ENCODE assay signal across 8 mouse cellular contexts in genomic region chr3:152106225-152107148, GRCm38 (mm10). TPM values are rescaled to one million over a fixed set of nuclear protein-coding genes. Genes with fewer than 3 reads are reported as not detected.
A peak's percentile ranks its signal among the peaks of the same experiment; 100 is the strongest.
DNase-seq lines count a peak whose midpoint lies in the region; ATAC-seq and TF ChIP-seq lines count a peak whose summit lies in the region.

No protein-coding gene starts in this region.

- H3K4me1 ChIP-seq in MEL (ENCODE audit: control insufficient read depth in 1 of 2, insufficient read depth in 2 of 2, low read length in 2 of 2), result peaks cover 7 to 28% of the 10 kb centered on the region in 2 experiments
- H3K4me1 ChIP-seq in forebrain, embryonic 12.5 days, result peaks cover 17% of the 10 kb centered on the region
- peaks cover 29% of the 10 kb centered on the region for H3K4me1 ChIP-seq in midbrain, embryonic 13.5 days (replicated peaks)

- no peak overlapping the region for H3K9ac ChIP-seq in MEL (ENCODE audit: control insufficient read depth, low read depth, low read length, poor library complexity, severe bottlenecking)
- H3K9ac ChIP-seq in forebrain, embryonic 12.5 days, result peak overlapping the region; percentile 53
- H3K9ac ChIP-seq in midbrain, embryonic 13.5 days (replicated peaks), result peak overlapping the region; percentile 63

- H3K36me3 ChIP-seq in MEL (ENCODE audit: control insufficient read depth in 1 of 2, insufficient read depth in 2 of 2, low read length in 2 of 2), result peaks cover 0 to 9% of the 10 kb centered on the region in 2 experiments; a peak in 2 of 4 replicates
- H3K36me3 ChIP-seq in forebrain, embryonic 12.5 days (replicated peaks), result no peaks in the 10 kb centered on the region
- H3K36me3 ChIP-seq in midbrain, embryonic 13.5 days, result no peaks in the 10 kb centered on the region

- TF ChIP-seq POLR2A in MEL (IDR thresholded peaks at IDR 0.05; ENCODE audit: control insufficient read depth in 1 of 2, insufficient read depth in 1 of 2, low read depth in 1 of 2, low read length in 2 of 2, poor library complexity in 1 of 2), result no peak

- H3K27ac ChIP-seq in MEL (ENCODE audit: control insufficient read depth, low read depth, low read length), result no peak overlapping the region
- no peak overlapping the region for H3K27ac ChIP-seq in forebrain, embryonic 12.5 days
- peak overlapping the region; percentile 45 for H3K27ac ChIP-seq in midbrain, embryonic 13.5 days

- H3K79me2 ChIP-seq in MEL (ENCODE audit: control insufficient read depth, insufficient read depth, low read length, poor library complexity), result no peaks in the 10 kb centered on the region

- ATAC-seq in forebrain, embryonic 12.5 days (ENCODE audit: low FRiP score), result peak; percentile 34
- peak; percentile 85 for ATAC-seq in midbrain, embryonic 13.5 days
- ATAC-seq in erythroid progenitor cell, adult 5-6 weeks (replicated peaks; ENCODE audit: low FRiP score, poor library complexity, severe bottlenecking), result no peak

- no peaks in the 10 kb centered on the region for H3K9me3 ChIP-seq in MEL (replicated peaks; ENCODE audit: insufficient read depth, low read length)
- no peaks in the 10 kb centered on the region for H3K9me3 ChIP-seq in forebrain, embryonic 12.5 days
- no peaks in the 10 kb centered on the region for H3K9me3 ChIP-seq in midbrain, embryonic 13.5 days

- H3K27me3 ChIP-seq in MEL (ENCODE audit: control insufficient read depth in 1 of 2, insufficient read depth in 2 of 2, low read length in 2 of 2), result no peaks in the 10 kb centered on the region
- H3K27me3 ChIP-seq in forebrain, embryonic 12.5 days, result peaks cover 42% of the 10 kb centered on the region
- peaks cover 42% of the 10 kb centered on the region for H3K27me3 ChIP-seq in midbrain, embryonic 13.5 days

- under 1% methylated on average over 28 of the region's 28 CpGs for WGBS in forebrain, embryonic 12.5 days
- 1% methylated on average over 28 of the region's 28 CpGs for WGBS in midbrain, embryonic 13.5 days

- peak; percentile 23 for DNase-seq in cerebellum, adult 11-12 months
- no peak for DNase-seq in cerebellum, postnatal 4 days (ENCODE audit: low spot score in 2 of 2)
- no peak for DNase-seq in MEL (ENCODE audit: low read depth, low spot score)
- DNase-seq in layer of hippocampus, adult 8-10 months (ENCODE audit: low spot score in 2 of 2), result peak; percentile 69 to 73
- DNase-seq in gastrocnemius, postnatal 4 days (ENCODE audit: low spot score in 2 of 2), result no peak

- no peak for TF ChIP-seq CTCF in MEL (IDR thresholded peaks at IDR 0.05 in 2 of 3, conservative IDR thresholded peaks at IDR 0.05 in 1 of 3; ENCODE audit: control insufficient read depth in 1 of 3, insufficient read depth in 1 of 3, low read depth in 2 of 3, low read length in 3 of 3, poor library complexity in 1 of 3, severe bottlenecking in 1 of 3)

- no peak for TF ChIP-seq EP300 in MEL (IDR thresholded peaks at IDR 0.05; ENCODE audit: low read depth in 1 of 2, low read length in 2 of 2)

- no peak for TF ChIP-seq RAD21 in MEL (IDR thresholded peaks at IDR 0.05; ENCODE audit: low read depth, low read length)

- H3K4me3 ChIP-seq in MEL (ENCODE audit: control insufficient read depth in 1 of 2, insufficient read depth in 1 of 2, low read depth in 2 of 2, low read length in 2 of 2), result peak overlapping the region; percentile 56 to 57
- peak overlapping the region; percentile 44 for H3K4me3 ChIP-seq in forebrain, embryonic 12.5 days (replicated peaks)
- peak overlapping the region; percentile 48 for H3K4me3 ChIP-seq in midbrain, embryonic 13.5 days (replicated peaks)

- H3K4me2 ChIP-seq in forebrain, embryonic 12.5 days, result peak overlapping the region; percentile 89
- H3K4me2 ChIP-seq in midbrain, embryonic 13.5 days (replicated peaks), result peak overlapping the region; percentile 94

TF ChIP-seq in MEL, 35 proteins besides CTCF, POLR2A, EP300 and RAD21:
- TF ChIP-seq KAT2A (conservative IDR thresholded peaks at IDR 0.05; ENCODE audit: low read depth, low read length) (no peak), UBTF (IDR thresholded peaks at IDR 0.05; ENCODE audit: borderline replicate concordance, insufficient read depth, low read depth, low read length) (no peak), MXI1 (IDR thresholded peaks at IDR 0.05; ENCODE audit: low read depth, low read length) (no peak), POLR2AphosphoS5 (IDR thresholded peaks at IDR 0.05; ENCODE audit: borderline replicate concordance, low read depth, low read length) (no peak), POLR2AphosphoS2 (IDR thresholded peaks at IDR 0.05; ENCODE audit: low read length) (no peak), TBP (IDR thresholded peaks at IDR 0.05; ENCODE audit: low read depth, low read length) (no peak), MYB (IDR thresholded peaks at IDR 0.05; ENCODE audit: low read depth, low read length) (no peak), NRF1 (IDR thresholded peaks at IDR 0.05; ENCODE audit: insufficient read depth, low read depth, low read length, poor library complexity, severe bottlenecking) (no peak), SMC3 (IDR thresholded peaks at IDR 0.05; ENCODE audit: low read depth, low read length) (no peak), ETS1 (IDR thresholded peaks at IDR 0.05; ENCODE audit: low read depth, low read length) (no peak)

RNA-seq across cellular contexts. Expression of gene Gipc2, which starts 59.5 kb away (rescaled TPM):
- 0.27 and 0.62 TPM in 2 replicates for total RNA-seq in MEL (2012; rRNA removed)
- polyA plus RNA-seq in MEL (2012; ENCODE audit: insufficient read depth in 1 of 2, insufficient read length in 2 of 2, low read depth in 1 of 2, low replicate concordance in 2 of 2, missing spikeins in 1 of 2), result under 1 TPM in 1 of 2 experiments, not detected in 1; 0.78 TPM
- 1.4 and 2.1 TPM in 2 replicates for polyA plus RNA-seq in forebrain, embryonic 12.5 days (2016; fragmentation: Nextera tagmentation; extraction: Ambion mirVana)
- 1 to 10 TPM in 3 of 4 experiments, under 1 TPM in 1; 0.68 to 1.9 (median 1.5) TPM for total RNA-seq in layer of hippocampus, adult 8-10 months (2022)
- polyA plus RNA-seq in midbrain, embryonic 13.5 days (2015; fragmentation: Nextera tagmentation; extraction: Ambion mirVana), result 3.4 and 5.3 TPM in 2 replicates
- 1 to 10 TPM in 1 of 2 experiments, under 1 TPM in 1; 0.86 to 1.4 TPM for total RNA-seq in gastrocnemius, postnatal 4 days (2021)
- not detected in 2 replicates for total RNA-seq in erythroid progenitor cell, adult 5-6 weeks (2015; ENCODE audit: low replicate concordance)
- total RNA-seq in erythroid progenitor cell, adult 5-6 weeks (2017; ENCODE audit: low replicate concordance), result not detected in 2 replicates

Comparison
In these comparisons a context has a peak if more than half of its experiments do, and no peak if none do; other contexts are left out.
1. DNase-seq: peak in cerebellum, adult 11-12 months (single experiment) and layer of hippocampus, adult 8-10 months (2 of 2); none in cerebellum, postnatal 4 days (0 of 2), MEL (single experiment) and gastrocnemius, postnatal 4 days (0 of 2).
2. Peak in every context shown above with its lines, with median percentiles within 50 percentile points of each other: H3K4me3 ChIP-seq.